Mouse (Mus musculus) inflammation-experienced regulatory T-cells, adult 6 months (primary cell): Measurements from ENCODE around the gene Fras1. TPM values are rescaled to one million over a fixed set of nuclear protein-coding genes. Genes with fewer than 3 reads are reported as not detected.

Source experiments
- ATAC-seq: one replicate; pipeline ENCODE4 v1.8.0; 2017
- polyA plus RNA-seq, 3 experiments: library from polyadenylated mRNA; unstranded; fragments of 100-300 nt; shearing (Covaris generic); gene quantifications; one replicate each; pipeline ENCODE4 v1.2.1; 2017

The Fras1 gene
- polyA plus RNA-seq, 3 experiments from 2014 or later: 0.07 to 0.19 TPM; not detected in 1

DNA sequence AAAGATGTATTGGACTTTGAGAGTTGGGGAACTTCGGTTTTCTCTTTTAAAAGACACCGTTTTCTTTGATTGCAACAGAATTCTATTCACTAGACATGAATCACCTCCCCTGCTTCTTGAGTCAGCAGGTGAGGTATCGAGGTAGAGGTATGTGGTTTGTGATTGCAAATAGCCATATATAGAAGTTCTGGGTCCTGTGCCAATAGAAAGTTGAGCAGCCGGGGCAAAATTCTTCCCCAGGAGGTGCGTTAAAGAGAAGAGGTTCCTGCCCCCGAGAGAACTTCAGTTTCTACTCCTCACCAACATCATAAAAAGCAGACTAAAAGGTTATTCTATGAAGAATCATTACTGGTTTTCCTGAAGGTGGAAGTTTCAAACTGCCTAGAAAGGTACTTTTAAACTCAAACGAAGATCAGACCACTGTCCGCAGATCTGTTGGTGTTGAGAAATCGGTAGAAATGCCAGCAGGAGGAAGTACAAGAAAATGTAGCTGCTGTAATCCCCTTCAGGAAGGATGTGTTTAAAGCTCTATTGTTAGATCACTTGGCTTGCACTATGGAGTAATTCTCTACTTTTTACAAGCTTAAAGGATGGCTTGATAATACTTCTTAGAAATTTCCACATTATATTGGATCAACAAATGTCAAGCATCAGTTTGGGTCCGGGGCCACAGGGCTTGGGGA is 420.3 kb downstream of the Fras1 start:
- ATAC-seq: peak; percentile 35

DNA sequence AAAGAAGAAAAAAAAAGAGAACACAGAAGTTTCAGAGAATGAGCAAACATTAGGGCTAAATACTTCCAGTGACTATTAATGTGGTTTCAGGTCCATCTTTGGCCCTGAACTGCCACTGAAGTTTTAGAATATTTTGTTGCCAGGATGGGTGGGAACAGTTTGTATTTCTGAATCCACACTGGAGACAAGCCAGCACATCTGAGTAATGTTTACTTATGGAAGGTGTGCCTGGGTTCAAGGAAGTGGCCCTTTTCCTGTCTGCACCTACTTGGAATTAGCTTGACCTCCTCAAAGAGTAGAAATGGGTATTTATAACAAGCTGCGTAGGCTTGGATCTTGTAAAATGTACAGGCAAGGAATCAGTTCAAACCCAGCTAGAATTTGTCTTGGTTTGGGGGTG is 422.0 kb downstream of the Fras1 start:
- no peak for ATAC-seq

DNA sequence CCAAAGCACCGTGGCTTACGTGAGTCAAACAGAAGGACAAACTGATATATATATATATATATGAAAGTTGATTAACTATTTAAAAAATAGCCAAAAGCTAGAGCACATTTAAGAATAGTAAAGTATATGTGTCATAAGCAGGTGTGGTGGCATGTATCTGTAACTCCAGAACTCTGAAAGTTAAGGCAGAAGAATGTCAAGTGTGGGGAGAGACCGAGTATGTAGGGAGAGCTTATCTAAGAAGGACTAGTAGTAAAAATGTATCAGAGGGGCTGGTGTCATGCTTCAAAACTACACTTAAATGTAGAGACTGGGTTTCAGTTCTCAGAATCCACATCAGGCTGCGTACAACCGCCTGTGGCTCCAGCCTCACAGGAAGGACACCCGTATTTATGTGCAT is 423.7 kb downstream of the Fras1 start:
- ATAC-seq: no peak

DNA sequence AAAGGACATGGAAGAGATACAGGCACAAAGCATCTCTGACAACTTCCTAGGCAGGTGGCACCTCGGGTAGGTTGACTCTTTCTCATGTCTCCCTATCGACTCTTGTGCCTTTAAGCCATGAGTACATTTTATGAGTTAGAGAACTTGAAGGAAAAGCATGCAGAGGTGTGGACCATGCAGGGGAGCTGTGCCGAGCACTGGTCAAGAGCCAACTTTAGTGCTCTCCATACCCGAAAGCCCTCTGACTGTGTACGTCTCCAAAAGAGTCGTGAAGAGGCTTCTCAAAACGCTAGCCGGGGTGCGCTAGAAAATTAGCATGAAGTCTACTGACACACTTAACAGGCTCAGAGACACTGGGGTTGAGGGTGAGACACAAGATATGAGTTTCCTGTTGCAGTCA is 425.4 kb downstream of the Fras1 start:
- ATAC-seq: no peak

DNA sequence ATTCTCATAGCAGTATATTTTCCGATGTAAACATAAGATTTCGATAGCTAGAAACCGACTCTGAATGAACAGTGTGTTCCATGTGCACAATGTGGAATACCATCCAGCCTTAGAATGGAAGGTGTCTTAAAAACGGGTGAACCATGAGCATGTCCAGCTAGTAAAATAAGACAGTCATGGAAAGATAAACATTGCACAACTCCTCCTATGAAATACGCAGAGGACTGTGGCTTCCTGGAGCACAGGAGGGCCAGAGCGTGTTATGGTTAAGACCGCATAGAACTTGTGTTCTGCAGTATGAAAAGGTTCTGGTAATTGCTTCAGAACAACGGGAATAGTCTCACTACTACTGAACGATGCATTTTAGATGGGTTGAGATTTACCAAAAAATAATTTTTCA is 426.2 kb downstream of the Fras1 start:
- ATAC-seq: no peak

DNA sequence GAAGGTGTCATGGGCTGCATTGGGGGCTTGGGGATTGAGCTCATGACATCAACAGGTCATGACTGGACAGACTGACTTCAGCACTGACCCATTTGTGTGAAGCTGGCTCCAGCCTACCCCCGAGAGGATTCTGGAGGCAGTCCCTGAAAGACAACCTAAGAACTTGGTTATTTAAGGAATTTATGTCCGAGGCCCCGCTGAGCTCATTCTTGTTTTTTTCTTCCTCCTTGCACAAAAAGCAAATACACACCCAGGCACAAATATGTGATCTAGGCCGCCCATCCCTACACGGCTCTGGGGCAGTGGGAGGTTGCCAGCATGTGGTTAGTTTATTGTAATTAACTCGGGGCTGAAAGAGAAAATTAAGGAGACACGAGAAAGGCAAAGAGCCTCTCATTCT is 428.4 kb downstream of the Fras1 start:
- no peak for ATAC-seq

DNA sequence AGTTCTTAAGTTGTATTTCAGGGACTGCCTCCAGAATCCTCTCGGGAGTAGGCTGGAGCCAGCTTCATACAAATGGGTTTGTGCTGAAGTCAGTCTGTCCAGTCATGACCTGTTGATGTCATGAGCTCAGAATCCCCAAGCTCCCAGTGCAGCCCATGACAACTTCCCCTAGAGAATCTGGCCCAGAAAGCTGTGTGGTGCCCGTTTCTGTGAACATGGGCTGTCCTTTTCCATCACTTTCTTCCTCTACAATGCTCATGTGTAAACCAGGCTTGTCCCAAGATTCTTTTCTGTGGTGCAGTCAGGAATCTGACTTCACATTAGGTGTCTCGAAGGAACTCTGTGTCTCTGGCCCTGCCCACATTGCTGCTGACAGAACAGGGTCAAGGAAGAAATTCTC is 429.3 kb downstream of the Fras1 start:
- no peak for ATAC-seq

DNA sequence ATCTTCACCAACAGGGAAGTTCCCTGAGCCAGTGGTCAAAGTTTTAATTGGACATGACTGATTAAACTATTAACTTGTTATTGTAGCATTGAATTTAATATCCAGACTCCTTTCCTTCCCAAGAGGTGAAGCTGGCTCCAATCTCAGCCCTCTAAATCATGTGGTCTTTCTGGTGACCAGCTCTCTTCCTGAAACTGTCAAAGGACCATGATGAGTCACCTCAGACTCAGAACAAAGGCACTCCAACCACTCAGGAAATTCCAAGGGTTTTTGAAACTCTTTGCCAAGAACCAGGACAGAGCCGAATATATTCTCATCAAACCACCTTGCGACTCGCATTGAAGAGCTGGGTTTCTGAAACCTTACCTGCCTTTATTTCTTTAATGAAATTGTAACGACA is 430.5 kb downstream of the Fras1 start:
- no peak for ATAC-seq

DNA sequence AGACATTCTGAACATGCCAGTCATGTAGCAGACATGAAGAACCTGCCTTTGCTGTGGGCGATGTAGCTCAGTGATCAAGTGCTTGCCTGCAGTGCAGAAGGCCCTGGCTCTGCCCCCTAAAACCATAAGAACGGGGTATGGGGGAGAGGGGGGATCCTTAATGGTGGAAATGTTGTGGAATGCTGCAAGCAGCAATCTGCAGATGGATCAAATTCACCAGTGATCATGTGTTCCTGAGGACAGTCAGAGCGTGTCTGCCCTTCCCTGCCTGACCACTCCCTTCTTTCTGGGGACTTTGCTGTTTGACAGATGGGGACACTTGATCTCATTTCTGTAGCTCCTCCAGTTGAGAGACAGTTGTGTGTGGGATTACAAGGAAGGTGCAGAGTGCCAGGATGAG is 431.1 kb downstream of the Fras1 start:
- no peak for ATAC-seq

DNA sequence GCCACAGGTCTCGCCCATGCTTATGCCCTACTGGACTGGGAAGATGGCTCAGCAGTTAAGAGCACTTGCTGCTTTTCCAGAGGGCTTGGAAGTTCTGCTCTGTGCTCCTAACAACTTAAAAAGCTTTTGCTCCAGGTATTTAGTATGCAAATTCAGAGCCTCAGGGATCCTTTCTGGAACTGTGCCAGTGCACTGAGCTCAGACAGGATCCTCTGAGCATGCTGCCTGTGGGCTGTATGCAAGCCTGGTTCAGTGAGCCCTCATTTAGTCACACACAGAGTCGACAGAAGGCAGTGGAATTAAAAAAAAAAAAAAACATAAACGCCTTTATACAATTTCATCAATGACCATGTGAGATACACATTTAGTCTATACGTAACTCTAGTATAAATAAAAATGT is 436.9 kb downstream of the Fras1 start:
- ATAC-seq: no peak

DNA sequence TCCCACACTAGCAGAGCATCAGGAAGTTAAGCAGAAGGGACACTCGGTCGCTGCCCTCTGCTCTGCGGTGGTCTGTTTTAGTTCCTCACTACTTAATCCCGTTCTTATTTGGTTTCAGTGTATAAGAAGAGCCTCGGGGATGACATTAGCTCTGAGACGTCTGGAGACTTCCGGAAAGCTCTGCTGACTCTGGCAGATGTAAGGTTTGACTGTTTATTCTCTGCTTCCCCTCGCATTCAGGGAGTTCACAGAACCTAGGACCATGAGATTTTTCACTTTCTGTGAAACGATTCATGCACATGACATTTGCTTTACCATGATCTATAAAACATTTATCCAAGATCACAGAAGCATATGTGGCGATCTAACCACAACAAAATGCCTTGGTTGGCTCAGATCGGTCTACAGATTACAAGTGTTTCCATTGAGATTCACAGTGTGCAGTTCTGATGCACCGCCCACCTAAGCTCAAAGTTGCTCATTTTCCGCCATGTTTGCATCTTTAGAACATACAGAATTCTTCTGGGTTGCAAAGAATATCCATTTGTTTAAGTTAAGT is 451.1 kb downstream of the Fras1 start:
- ATAC-seq: peak; percentile 80

DNA sequence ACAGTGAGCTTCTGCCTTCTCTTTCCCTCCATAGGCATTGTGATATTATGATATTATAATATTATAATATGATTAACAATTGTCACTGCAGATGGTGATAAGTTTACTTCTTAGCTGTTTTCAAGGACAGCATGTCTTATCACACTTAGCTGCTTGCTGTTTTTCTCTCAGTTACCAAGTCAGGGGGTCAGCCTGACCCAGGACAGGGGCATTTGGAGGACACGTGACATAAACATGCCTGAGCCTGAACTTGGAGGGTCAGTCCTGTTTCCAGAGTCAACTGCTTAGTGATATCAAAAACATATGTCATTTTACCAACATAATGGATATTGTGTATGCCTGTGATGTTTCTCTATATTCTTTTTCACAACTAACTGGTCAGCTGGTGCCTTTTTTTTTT is 453.4 kb downstream of the Fras1 start:
- no peak for ATAC-seq

Other genes starting within 250 kb of the Fras1 start
- gene Cnot6l, start 209.8 kb upstream of the Fras1 start, polyA plus RNA-seq: 10 to 100 TPM; 72.0 to 92.4 (median 79.4) TPM
- gene Mrpl1, start 164.5 kb upstream of the Fras1 start, polyA plus RNA-seq: 10 to 100 TPM; 21.8 to 24.4 (median 23.1) TPM